Mouse (Mus musculus) spleen, adult 2 months (tissue): ENCODE measurements around the gene Neurod2. TPM values are rescaled to one million over a fixed set of nuclear protein-coding genes. Genes with fewer than 3 reads are reported as not detected.

ENCODE experiments used
- DNase-seq, 2 experiments: peaks; one replicate each; pipeline versions ENCODE4 v3.0.0 to v3.0.0-alpha.2; 2012 to 2021; ENCODE audit warnings: low spot score in 2 of 2, low read depth in 1 of 2
- H3K27ac ChIP-seq: fragments of 200-500 bp; 2 replicates; pipeline ENCODE4 v1.5.1; 2012; ENCODE audit warnings: low read length, inconsistent platforms; ENCODE audit not compliant: insufficient read depth
- H3K27me3 ChIP-seq: fragments of 200-500 bp; 2 replicates; pipeline ENCODE4 v1.6.1; 2012; ENCODE audit warnings: mild to moderate bottlenecking, moderate library complexity, low read length, inconsistent platforms; ENCODE audit not compliant: control insufficient read depth, insufficient read depth
- H3K36me3 ChIP-seq: fragments of 200-500 bp; 2 replicates; pipeline ENCODE4 v1.6.1; 2012; ENCODE audit warnings: mild to moderate bottlenecking, low read length, inconsistent platforms; ENCODE audit not compliant: control insufficient read depth, insufficient read depth
- H3K4me1 ChIP-seq: fragments of 200-500 bp; 2 replicates; pipeline ENCODE4 v1.6.1; 2011; ENCODE audit warnings: inconsistent platforms; ENCODE audit not compliant: control insufficient read depth, insufficient read depth, insufficient read length
- H3K4me3 ChIP-seq: fragments of 200-500 bp; 2 replicates; pipeline ENCODE4 v1.5.1; 2011; ENCODE audit warnings: mild to moderate bottlenecking, inconsistent platforms; ENCODE audit not compliant: insufficient read depth, insufficient read length; ENCODE audit errors: extremely low read depth
- CTCF ChIP-seq: fragments of 200-500 bp; IDR thresholded peaks from 2 replicates; pipeline ENCODE4 v1.5.1; 2011; ENCODE audit warnings: mild to moderate bottlenecking, inconsistent platforms; ENCODE audit not compliant: insufficient read depth, insufficient read length, insufficient replicate concordance; ENCODE audit errors: extremely low read depth
- POLR2A ChIP-seq: fragments of 200-500 bp; IDR thresholded peaks from 2 replicates; pipeline ENCODE4 v1.6.1; 2011; ENCODE audit warnings: low read depth, low read length, inconsistent platforms
- WGBS: fragments of 180-500 bp; shearing (Covaris S2); methylation state at CpG from one replicate; pipeline ENCODE4 v1.1.7; 2018; 5-methylcytosine and 5-hydroxymethylcytosine counted together
- polyA plus RNA-seq: library from polyadenylated mRNA; depleted of rRNA; stranded (reverse); fragments of >200 nt; gene quantifications from 2 replicates; pipeline ENCODE4 v1.2.3, GENCODE M21; 2012

Neurod2 gene
- polyA plus RNA-seq, 1 experiment, result not detected

DNA sequence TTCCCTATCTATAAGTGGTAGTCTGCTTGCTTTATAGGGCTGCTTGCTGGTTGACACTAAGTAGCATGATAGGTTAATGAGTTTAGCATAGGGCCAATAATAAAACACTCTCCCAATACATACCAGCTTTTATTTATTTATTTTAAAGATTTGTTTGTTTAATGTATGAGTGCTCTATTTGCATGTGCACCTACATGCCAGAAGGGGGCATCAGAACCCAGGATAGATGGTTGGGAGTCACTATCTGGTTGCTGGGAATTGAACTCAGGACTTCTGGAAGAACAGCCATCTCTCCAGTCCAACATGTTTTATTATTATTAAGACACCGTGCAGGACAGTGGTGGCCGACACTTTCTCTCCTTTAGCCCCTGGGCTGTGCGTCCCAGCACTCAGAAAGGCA lies 2.7 kb upstream of the Neurod2 start:
- Histone ChIP-seq H3K4me1 (peaks cover 15% of the 10 kb centered on the region), H3K36me3 (no peaks in the 10 kb centered on the region), H3K27me3 (peaks cover 38% of the 10 kb centered on the region), H3K4me3 (no peak overlapping the region), H3K27ac (no peak overlapping the region)
- WGBS, result 88% methylated on average over 3 of the region's 3 CpGs
- DNase-seq, result no peak
- TF ChIP-seq POLR2A (no peak), CTCF (no peak)

DNA sequence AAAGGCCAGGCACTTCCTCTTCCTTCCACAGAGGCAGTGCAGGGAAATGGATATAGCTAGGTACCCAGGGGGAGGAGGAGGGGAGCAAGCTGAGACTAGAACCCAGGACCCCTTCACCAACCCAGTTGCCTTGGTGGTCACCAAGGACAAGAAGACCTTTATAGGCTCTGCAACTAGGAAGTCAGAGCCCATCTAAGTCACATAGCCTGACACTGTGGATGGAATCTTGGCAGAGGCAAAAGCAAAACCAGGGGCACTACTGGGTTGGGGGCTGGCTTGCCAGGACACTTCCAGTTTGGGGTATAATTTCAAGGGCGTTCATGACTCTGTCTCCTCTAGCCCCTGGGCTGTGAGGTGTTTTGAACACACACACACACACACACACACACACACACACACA lies 2.0 kb upstream of the Neurod2 start:
- H3K27ac ChIP-seq, result no peak overlapping the region
- H3K4me1 ChIP-seq, result peaks cover 21% of the 10 kb centered on the region
- H3K4me3 ChIP-seq, result no peak overlapping the region
- 60% methylated on average over 1 of the region's 1 CpGs for whole genome bisulfite sequencing
- no peaks in the 10 kb centered on the region for H3K36me3 ChIP-seq
- TF ChIP-seq POLR2A, result no peak
- TF ChIP-seq CTCF, result no peak
- peaks cover 45% of the 10 kb centered on the region for H3K27me3 ChIP-seq
- DNase-seq, result no peak

DNA sequence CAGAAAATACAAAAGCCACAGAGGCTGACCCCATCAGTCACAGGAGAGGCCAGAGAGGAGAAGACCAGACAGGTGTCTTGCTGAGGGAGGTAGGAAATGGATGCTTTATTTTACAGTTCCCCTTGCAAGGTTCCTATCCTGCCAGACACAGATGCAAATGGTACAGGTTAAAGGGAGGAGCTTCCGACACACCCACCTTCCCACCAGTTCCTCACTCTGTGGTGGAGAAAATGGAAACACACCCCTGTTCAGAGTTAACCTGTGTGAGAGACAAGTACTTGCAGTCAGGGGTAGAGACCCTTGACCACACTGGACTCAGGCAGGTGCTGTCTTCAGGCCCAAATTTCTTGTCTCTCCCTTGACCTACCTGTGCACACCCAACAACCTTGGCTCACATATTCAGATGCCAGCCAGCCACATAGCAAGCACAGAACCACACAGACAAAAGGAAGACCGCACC lies 1.3 kb upstream of the Neurod2 start:
- peaks cover 21% of the 10 kb centered on the region for H3K4me1 ChIP-seq
- H3K4me3 ChIP-seq, result no peak overlapping the region
- H3K27me3 ChIP-seq, result peaks cover 48% of the 10 kb centered on the region
- DNase-seq, result no peak
- H3K36me3 ChIP-seq, result no peaks in the 10 kb centered on the region
- H3K27ac ChIP-seq, result no peak overlapping the region
- TF ChIP-seq POLR2A (no peak), CTCF (no peak)
- 62% methylated on average over 2 of the region's 2 CpGs for WGBS

DNA sequence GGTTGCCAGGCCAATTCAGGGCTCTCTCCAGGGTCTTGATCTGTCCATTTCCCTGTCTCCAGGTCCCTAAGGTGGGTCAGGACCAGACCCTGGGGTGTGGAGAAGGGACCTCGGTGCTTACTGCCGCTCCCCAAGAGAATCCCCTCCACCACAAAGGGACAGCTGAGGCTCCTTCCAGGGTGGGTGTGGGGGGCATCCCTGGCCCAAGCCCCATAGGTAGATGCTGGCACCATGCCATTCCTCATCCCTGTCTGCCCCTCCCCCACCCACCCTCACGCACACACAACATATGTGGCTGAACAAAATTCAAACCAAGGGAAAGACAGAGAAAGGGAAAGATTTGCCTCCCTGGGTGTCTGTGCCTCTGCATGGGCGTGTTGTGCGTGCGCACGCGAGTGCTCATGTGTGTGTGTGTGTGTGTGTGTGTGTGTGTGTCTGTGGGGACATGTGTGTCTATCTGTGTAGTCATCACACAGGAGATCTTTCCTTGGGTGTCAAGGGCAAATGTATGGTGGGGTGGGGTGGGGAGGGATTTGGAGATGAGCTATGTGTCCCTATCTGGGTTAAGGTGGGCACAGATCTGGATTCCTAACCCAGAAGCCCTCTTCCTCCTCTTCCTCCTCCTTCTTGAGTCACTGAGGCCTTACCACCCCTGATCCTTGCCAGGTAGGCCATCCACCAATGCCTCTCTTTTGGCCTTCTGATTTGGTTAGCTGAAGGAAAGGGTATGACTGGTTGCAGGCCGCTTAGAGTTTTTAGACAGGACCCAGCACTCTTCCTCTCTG lies 704 bp upstream of the Neurod2 start:
- Histone ChIP-seq H3K27ac (no peak overlapping the region), H3K4me1 (peaks cover 21% of the 10 kb centered on the region), H3K4me3 (no peak overlapping the region), H3K36me3 (no peaks in the 10 kb centered on the region), H3K27me3 (peaks cover 51% of the 10 kb centered on the region)
- no peak for DNase-seq
- no peak for TF ChIP-seq CTCF
- TF ChIP-seq POLR2A, result no peak
- WGBS, result 36% methylated on average over 9 of the region's 9 CpGs

DNA sequence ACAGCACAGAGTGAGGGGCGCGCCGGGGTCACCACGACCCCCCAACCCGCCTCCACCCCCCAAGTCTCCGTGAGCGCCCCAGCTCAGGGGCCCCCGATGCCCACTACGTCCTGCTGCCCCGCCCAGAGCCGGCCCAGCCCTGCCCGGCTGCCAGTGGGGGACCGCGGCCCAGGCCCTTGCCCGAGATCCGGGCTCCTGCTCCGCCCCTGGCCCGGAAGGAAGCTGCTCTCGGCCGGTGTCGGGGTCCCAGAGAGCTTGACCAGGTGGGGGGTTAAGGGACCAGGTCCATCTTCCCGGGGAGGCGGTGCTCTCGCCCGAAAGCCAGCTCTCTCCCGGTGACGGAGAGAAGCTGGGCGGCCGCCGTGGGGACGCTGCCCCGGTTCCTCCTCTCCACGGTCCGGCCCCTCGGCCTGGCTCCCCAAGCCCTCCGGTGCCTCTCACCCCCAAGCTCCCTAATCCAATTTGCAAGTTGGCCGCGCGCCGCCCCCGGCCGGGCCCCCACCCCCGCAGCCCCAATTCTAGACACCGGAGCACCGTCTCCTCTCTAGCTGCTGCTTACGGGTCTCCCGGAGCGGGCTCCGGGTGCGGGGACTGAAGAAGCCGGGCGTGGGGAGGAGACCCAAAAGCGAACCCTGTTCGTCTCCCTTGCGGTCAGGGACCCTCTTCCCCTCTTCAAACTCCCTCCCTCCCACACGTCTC lies 928 bp downstream of the Neurod2 start:
- Histone ChIP-seq H3K27ac (no peak overlapping the region), H3K27me3 (peaks cover 41% of the 10 kb centered on the region), H3K36me3 (no peaks in the 10 kb centered on the region), H3K4me1 (peaks cover 15% of the 10 kb centered on the region), H3K4me3 (no peak overlapping the region; the same call in 1 of the 2 replicates)
- 2% methylated on average over 54 of the region's 56 CpGs for WGBS
- DNase-seq, result no peak
- TF ChIP-seq CTCF (no peak), POLR2A (no peak)

DNA sequence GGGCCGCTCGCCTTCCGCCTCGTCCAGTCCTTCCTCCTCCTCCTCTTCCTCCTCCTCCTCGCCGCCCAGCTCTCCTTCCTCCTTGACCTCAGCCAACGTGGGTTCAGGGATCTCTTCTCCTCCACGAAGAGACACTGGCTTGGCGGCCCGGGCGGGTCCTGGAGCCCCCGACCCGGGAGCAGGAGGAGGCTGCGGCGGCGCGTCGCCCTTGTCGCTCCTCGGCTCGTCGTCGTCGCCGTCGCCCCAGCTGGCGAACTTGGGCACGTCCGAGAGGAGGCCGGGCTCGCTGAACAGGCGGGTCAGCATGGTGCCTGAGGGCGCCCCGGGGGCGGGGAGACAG lies 1.4 kb downstream of the Neurod2 start:
- WGBS, result 4% methylated on average over 35 of the region's 35 CpGs
- Histone ChIP-seq H3K27ac (no peak overlapping the region), H3K36me3 (no peaks in the 10 kb centered on the region), H3K27me3 (peaks cover 43% of the 10 kb centered on the region), H3K4me3 (no peak overlapping the region; the same call in 1 of the 2 replicates), H3K4me1 (peaks cover 15% of the 10 kb centered on the region)
- TF ChIP-seq CTCF, result no peak
- DNase-seq, result no peak
